Mouse (Mus musculus) cerebellum, adult 2 months (tissue): Measurements from ENCODE around the gene Hoxb1.

Source experiments
- CTCF ChIP-seq: fragments of 200-500 bp; IDR thresholded peaks from 2 replicates; pipeline ENCODE4 v1.5.1; 2011; ENCODE audit warnings: low read depth, mild to moderate bottlenecking, control low read depth, low read length, moderate library complexity, borderline replicate concordance; ENCODE audit not compliant: insufficient read depth
- POLR2A ChIP-seq: fragments of 200-500 bp; IDR thresholded peaks from 2 replicates; pipeline ENCODE4 v1.6.1; 2011; ENCODE audit warnings: low read length, control low read depth, borderline replicate concordance; ENCODE audit not compliant: insufficient read depth

DNA sequence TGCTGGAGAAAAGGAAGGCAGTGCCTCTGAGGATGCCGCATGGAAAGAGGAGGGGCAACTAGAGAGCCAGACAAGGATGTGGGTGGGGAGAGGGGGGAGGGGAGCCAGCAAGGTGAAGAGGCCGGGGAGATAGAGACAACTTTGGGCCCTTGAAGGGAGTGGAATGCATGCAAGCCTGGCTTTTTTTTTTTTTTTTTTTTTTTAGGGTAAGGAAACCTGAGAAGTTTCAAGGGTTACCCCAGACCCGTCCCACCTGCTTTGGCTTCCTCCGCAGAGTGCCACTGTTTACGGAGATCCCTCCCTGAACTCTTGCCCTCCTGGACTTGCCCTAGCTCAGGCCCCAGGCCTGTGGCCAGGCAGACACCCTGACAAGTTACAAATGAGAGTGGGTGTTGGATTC, 1.7 kb upstream of the Hoxb1 start:
- TF ChIP-seq POLR2A = no peak
- no peak for TF ChIP-seq CTCF
